Mouse (Mus musculus) cortical plate, adult 2 months (tissue): Measurements from ENCODE around the gene Arnt2.

Experiments
- CTCF ChIP-seq: fragments of 200-500 bp; IDR thresholded peaks from 2 replicates; pipeline ENCODE4 v1.5.1; 2011; ENCODE audit warnings: mild to moderate bottlenecking, control low read depth, low read length; ENCODE audit not compliant: insufficient read depth; ENCODE audit errors: extremely low read depth
- POLR2A ChIP-seq: fragments of 200-500 bp; IDR thresholded peaks from 2 replicates; pipeline ENCODE4 v1.6.1; 2011; ENCODE audit warnings: mild to moderate bottlenecking, low read length, control low read depth; ENCODE audit not compliant: insufficient read depth; ENCODE audit errors: extremely low read depth

DNA sequence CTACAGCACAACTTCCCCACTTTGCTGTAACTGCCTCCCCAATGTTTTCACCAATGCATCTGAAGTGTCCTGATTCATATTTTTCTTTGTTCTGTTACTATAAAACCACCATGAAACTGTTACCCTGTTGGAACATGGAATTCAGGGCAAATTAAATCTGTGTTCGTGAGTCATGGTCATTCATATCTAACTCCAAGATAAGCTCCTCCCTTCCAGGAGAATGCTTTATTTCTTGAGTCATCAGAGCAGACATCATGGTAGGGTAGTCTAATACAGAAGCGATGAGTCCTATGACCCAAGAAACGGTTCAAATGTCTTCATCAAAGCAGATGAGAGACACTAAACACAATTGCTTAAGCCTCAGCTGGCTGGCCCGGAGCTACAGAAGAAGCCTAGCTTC is 25.2 kb downstream of the Arnt2 start:
- TF ChIP-seq POLR2A (no peak), CTCF (no peak)
